Mouse (Mus musculus) gastrocnemius, adult 2 months (tissue): ENCODE measurements at regions not wholly inside any gene's neighbourhood (a gene's known extent, or its start where the extent isn't known, plus 50 kb on each side); places are given as distances from the start of the nearest gene placed in this dataset.
"Not testable (repeated sequence)": the region's sequence is repeated elsewhere in the genome, so short reads cannot be mapped to it uniquely, and the experiment has no call there.

Experiments used
- DNase-seq: peaks from one replicate; pipeline ENCODE4 v3.0.0; 2022
- H3K27ac ChIP-seq: fragments of 200-600 bp; 2 replicates; pipeline ENCODE4 v1.8.1; 2022; ENCODE audit warnings: mild to moderate bottlenecking
- H3K4me3 ChIP-seq: fragments of 200-600 bp; 2 replicates; pipeline ENCODE4 v1.8.1; 2022; ENCODE audit warnings: mild to moderate bottlenecking, moderate library complexity
- CTCF ChIP-seq: fragments of 200-600 bp; IDR thresholded peaks from 2 replicates; pipeline ENCODE4 v1.8.1; 2022; ENCODE audit warnings: antibody characterized with exemption, mild to moderate bottlenecking, moderate library complexity
- intact Hi-C: fragments of 180-260 bp; cut with DNase I; formaldehyde crosslinking; loops from one replicate; pipeline ENCODE4 v1.15.1; 2025

DNA sequence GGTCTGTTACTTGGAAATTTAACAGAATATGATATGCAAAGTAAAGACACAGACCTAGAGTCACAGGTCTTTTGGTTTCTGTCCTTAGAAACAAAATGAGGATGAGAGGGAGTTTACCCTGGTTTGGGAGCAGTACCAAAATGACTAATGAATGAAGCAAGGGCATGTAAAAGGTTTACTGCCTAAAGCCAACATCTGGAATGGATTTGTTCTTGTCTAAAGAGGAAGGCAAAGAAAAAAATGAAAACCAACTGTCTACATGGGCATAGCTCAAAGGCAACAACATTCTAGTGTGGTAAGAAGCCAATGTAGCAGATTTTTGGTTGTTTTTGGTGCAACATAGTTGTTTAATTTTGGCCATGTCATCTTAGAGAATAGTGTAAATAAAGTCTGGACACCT lies 203.5 kb upstream of the Diaph2 start:
- no peak for TF ChIP-seq CTCF
- DNase-seq = no peak
- H3K27ac ChIP-seq = no peak overlapping the region
- H3K4me3 ChIP-seq = no peak overlapping the region
- intact Hi-C loops = no loop called here

DNA sequence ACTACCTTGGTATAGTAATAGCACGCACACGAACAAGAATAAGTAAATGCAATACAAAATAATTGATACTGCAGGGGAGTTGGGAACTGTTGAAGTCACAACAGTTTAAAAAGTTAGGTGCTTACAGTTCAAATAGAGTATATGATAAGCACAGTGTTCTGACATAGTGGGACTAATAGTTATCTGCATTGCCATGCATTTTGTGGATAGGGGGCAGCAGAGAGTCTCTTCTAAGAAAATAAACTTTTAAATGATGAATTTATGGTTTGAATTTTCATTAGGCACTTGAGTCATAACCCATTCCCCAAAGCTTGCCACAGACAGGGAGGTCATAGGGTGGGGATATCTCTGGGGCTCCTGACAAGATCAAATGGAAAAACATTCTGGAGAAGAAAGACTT lies 201.9 kb upstream of the Diaph2 start:
- Histone ChIP-seq H3K4me3 (no peak overlapping the region), H3K27ac (no peak overlapping the region)
- intact Hi-C loops = no loop called here
- no peak for DNase-seq
- TF ChIP-seq CTCF = peak; percentile 31; the same call in 1 of the 2 replicates

DNA sequence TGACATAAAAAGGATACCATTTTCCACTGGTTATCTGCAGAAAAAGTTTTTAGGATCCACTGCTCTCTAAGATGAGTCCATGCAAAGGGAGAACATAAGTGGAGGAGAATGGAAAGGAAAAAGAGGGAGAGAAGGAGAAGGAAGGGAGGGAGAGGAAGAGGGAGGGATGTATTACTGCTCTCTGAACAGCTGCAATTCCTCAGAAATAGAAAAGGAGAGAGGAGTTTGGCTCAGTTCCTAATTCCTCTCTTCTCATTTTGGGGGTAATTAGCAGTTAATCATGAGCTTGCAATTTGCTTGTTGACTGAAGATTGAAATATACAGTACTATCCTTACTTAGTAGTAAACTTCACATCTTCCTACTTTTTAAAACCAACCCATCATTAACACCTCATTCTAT lies 193.5 kb upstream of the Diaph2 start:
- no peak overlapping the region for H3K4me3 ChIP-seq

DNA sequence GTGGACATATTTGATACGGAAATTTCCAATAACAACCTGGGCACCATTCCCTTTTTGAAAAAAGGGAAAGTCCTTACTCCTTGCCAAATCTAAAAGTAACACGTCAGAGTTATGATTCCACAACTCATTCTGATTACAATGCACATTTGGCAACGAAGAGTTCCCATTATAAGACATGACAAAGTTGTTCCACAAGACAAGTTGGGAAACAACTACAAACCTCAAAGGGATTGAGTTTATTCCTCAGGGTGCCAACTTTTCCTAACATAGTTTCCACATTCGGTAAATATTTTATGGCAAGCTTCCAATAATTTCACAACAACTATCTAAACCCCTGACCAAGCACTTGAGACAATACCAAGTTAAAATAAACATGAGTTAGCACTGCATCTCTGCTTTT lies 150.1 kb upstream of the Diaph2 start:
- H3K4me3 ChIP-seq = no peak overlapping the region
- TF ChIP-seq CTCF = no peak
- DNase-seq = no peak
- intact Hi-C loops = no loop called here
- no peak overlapping the region for H3K27ac ChIP-seq

More for the DNA sequence above, 193.5 kb upstream of the Diaph2 start:
- no peak for DNase-seq
- intact Hi-C loops = no loop called here
- H3K27ac ChIP-seq = no peak overlapping the region
- no peak for TF ChIP-seq CTCF

DNA sequence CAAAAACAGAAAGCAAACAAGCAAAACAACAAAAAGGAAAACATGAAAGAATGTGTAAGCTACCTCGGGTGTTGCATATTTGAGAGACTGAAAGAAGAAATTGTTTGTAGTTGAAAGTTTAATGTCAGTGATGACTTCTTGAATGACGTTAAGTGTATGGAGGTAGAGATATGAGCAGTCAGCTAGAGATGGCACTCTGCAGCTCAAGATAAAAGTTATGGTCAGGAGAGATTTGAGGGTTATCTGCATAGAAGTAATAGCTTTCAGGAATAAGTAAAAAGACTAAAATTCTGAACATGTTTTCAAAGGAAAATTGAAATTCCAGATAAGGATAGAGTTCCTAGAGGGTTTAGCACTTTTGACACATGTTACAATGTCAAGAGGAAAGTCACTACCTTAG lies 141.7 kb upstream of the Diaph2 start:
- no peak for TF ChIP-seq CTCF
- no peak for DNase-seq
- intact Hi-C loops = no loop called here
- H3K27ac ChIP-seq = no peak overlapping the region
- H3K4me3 ChIP-seq = no peak overlapping the region

DNA sequence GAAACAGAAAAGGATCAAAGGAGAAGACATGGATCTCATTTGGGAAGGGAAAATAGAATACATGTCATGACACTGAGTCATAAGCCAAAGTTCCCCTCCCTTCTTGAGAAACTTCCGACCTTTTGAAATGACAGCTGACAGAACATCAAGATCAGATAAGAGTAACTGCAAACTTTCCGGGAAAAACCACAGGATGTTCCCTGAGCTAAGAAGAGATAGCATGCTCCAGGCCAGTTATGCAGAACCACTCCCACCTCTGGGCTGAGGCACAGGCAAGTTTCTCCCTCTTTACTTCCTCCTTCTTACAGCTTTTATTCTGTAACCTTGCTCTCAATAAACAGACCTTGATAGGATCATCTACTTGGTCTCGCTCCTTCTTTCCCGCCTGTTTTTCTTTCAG lies 138.0 kb upstream of the Diaph2 start:
- H3K27ac ChIP-seq, intact Hi-C loops, DNase-seq, H3K4me3 ChIP-seq: not testable (repeated sequence)

DNA sequence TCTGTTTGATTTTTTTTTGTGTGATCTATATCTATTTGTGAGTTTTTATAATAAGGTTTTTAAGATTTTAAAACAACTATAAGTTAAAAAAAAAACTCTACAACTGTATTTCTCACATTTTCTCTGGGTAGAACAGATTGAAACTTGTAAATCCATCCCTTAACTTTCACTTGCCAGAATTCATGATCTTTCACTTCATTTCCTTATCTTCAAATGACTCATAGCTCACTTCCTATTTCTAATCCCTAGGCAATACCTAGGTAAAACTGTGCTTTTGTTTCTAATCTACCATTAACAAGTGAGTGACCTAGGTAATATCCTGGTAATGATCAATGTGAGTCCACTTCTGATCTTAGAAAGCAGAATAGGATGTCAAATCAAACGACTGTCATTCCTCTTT lies 112.5 kb upstream of the Diaph2 start:
- Histone ChIP-seq H3K4me3 (no peak overlapping the region), H3K27ac (no peak overlapping the region)
- DNase-seq = no peak
- intact Hi-C loops = no loop called here
- no peak for TF ChIP-seq CTCF

DNA sequence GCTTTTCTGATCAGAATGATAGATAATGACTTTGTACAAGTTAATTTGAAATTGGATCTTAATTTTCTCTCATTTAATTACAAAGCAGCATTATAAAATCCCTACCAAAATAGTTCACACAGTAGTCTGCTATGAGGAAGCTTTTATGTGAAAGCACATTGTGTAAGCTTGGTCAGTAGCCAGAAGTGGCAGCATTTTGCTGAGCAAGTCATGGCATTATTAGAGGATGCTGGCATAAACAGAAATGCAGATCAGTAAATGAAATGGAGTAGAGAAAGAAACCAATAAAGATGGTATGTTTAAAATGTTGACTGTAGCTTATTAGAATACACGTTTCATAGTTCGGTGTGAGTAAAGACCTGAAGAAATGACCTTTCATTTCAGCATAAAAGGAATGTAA lies 104.4 kb upstream of the Diaph2 start:
- intact Hi-C loops = no loop called here
- no peak for TF ChIP-seq CTCF
- DNase-seq = no peak
- no peak overlapping the region for H3K27ac ChIP-seq
- no peak overlapping the region for H3K4me3 ChIP-seq

DNA sequence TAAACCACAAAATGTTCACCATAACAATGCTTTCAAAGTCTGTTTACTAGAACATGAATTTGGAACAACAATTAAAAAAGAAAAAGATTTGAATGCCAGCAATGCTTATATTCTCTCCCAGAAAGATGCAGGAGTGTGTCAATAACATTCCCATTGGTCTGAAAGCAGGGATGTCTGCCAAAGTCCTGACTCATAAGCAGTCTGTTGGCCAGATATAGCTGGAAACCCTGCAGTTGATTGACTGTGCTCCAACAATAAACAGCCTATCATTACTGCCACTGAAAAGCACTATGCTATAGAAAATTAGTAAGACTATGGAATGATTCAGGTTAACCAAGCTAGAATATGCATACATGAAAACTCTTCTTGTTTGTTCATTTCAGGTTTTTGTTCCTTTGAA lies 92.6 kb upstream of the Diaph2 start:
- intact Hi-C loops = no loop called here

DNA sequence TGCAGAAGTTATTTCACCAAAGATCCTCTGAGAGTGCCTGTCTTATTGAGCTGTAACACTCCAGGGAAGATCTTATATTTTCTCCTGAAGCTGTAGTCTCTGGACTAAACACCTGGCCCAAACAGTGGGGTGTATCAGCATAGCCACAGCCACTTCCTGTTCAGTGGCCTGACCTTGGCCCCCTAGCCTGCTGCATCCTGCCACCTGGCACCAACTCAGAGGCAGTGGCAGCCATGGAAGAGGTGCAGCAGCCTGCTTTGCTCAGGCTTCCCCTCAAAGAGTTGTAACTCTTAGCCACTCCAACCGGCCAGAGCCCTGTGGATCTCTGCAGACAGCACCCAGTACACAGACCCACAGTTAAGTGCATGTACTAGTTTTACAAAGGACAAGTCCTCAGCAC lies 58.9 kb upstream of the Diaph2 start:
- no peak for DNase-seq
- Histone ChIP-seq H3K4me3 (no peak overlapping the region), H3K27ac (no peak overlapping the region)
- intact Hi-C loops = no loop called here
- TF ChIP-seq CTCF = no peak

More for the DNA sequence above, 92.6 kb upstream of the Diaph2 start:
- DNase-seq = no peak
- Histone ChIP-seq H3K27ac (no peak overlapping the region), H3K4me3 (no peak overlapping the region)
- no peak for TF ChIP-seq CTCF
